Mouse (Mus musculus) gastrocnemius, adult 8-10 months (tissue): ENCODE results near the gene Adgrb2. TPM values are rescaled to one million over a fixed set of nuclear protein-coding genes. Genes with fewer than 3 reads are reported as not detected.
A peak's percentile ranks its signal among the peaks of the same experiment; 100 is the strongest.

Experiments
- DNase-seq, 2 experiments: peaks; one replicate each; pipeline ENCODE4 v3.0.0; 2022; ENCODE audit warnings: low spot score in 2 of 2
- total RNA-seq, 4 experiments: library from RNA; stranded (reverse); gene quantifications; 2 replicates each; pipeline ENCODE4 v1.2.4; 2022

The Adgrb2 gene
- total RNA-seq, 4 experiments from 2014 or later = 0.29 to 2.3 (median 1.1) TPM

- DNase-seq = no peak
These were observed 46.5 kb downstream of the Adgrb2 start for GRCm38 (mm10) chr4:130031146-130031545.

- no peak for DNase-seq
These were observed 48.8 kb downstream of the Adgrb2 start for GRCm38 (mm10) chr4:130033496-130033895.

GRCm38 (mm10) chr4:130036112-130036511 lies 51.4 kb downstream of the Adgrb2 start:
- DNase-seq = no peak

GRCm38 (mm10) chr4:130036573-130037401 lies 52.1 kb downstream of the Adgrb2 start:
- DNase-seq = peak; percentile 44 to 65

GRCm38 (mm10) chr4:130039351-130039750 lies 54.7 kb downstream of the Adgrb2 start:
- no peak for DNase-seq

DNA sequence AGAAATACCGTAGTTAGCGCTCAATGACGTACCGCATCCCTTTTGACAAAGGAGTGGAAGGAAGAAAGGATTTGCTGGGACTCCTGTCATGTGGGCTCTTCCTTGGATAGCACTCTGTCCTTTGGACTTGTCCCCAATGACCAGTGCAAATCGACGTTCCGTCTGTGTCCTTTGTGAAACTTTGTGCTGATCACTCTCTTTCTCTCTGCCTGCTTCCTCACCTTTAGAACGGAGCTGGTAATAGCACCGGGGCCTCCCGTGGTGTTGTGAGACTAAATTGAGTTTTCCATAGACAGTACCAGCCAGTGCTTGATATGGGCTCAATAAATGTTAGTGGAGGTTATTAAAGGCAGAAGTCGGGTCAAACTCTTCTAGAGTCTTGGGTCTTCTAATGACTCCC lies 56.4 kb downstream of the Adgrb2 start:
- DNase-seq = no peak

GRCm38 (mm10) chr4:130044211-130044610 lies 59.5 kb downstream of the Adgrb2 start:
- no peak for DNase-seq

DNA sequence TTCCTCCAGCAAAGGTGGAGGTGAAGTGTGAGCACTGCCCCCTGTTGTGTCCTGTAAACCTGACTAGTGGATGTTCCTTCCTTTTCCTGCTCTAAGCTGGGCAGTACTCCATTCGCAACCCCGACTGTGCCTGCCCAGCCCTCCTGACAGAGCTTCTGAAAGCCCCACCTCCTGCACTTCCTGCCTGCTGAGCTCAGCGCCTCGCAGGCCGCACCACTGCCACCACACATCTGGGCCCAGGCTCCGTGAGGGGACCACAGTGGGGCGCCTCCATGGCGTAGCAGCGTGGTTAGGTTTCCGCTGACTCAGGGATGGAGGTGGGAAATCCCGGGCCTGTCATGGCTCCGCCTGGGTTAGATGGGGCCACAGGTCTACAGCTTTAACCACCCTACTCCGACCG lies 60.9 kb downstream of the Adgrb2 start:
- DNase-seq = peak in 1 of 2 experiments; percentile 24

- DNase-seq = peak; percentile 87 to 91
These were observed 62.9 kb downstream of the Adgrb2 start, which contains the start of gene Col16a1 for GRCm38 (mm10) chr4:130047331-130048202. Gene Col16a1, plus strand, starts transcription at chr4:130047840.

- no peak for DNase-seq
These were observed 63.5 kb downstream of the Adgrb2 start for GRCm38 (mm10) chr4:130048203-130048479.

GRCm38 (mm10) chr4:130050056-130050824 lies 65.6 kb downstream of the Adgrb2 start:
- peak; percentile 62 to 77 for DNase-seq

DNA sequence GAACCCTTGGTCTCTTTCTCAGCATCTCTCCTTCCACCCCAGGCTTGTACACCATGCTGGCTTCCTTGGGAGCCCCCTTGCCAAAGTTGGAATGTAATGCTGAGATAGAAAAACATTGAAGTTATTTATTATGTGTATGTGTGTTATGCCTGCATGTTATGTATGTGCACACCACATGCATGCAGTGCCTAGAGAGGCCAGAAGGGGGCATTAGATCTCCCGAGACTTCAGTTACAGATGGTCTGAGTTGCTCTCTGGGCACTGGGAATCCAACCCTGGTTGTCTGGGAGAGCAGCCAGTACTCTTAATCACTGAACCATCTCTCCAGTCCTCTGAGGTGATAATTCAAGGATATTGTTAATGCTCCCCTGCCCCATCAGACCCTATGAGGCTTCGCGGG lies 67.6 kb downstream of the Adgrb2 start:
- DNase-seq = no peak

DNA sequence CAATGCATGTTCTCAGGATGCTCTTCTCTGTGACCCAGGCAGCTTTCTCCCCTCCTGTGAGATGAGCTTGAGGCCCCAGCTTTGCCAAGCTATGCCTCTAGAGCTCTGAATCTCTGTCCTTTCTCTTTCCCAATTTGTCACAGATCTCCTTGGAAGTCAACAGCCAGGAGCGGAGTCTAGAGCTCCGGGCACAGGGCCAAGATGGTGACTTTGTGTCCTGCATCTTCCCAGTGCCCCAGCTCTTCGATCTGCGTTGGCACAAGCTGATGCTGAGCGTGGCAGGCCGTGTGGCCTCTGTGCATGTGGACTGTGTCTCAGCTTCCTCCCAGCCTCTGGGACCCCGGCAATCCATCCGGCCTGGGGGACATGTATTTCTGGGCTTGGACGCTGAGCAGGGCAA lies 68.4 kb downstream of the Adgrb2 start:
- no peak for DNase-seq

GRCm38 (mm10) chr4:130054727-130055126 lies 70.1 kb downstream of the Adgrb2 start:
- no peak for DNase-seq

DNA sequence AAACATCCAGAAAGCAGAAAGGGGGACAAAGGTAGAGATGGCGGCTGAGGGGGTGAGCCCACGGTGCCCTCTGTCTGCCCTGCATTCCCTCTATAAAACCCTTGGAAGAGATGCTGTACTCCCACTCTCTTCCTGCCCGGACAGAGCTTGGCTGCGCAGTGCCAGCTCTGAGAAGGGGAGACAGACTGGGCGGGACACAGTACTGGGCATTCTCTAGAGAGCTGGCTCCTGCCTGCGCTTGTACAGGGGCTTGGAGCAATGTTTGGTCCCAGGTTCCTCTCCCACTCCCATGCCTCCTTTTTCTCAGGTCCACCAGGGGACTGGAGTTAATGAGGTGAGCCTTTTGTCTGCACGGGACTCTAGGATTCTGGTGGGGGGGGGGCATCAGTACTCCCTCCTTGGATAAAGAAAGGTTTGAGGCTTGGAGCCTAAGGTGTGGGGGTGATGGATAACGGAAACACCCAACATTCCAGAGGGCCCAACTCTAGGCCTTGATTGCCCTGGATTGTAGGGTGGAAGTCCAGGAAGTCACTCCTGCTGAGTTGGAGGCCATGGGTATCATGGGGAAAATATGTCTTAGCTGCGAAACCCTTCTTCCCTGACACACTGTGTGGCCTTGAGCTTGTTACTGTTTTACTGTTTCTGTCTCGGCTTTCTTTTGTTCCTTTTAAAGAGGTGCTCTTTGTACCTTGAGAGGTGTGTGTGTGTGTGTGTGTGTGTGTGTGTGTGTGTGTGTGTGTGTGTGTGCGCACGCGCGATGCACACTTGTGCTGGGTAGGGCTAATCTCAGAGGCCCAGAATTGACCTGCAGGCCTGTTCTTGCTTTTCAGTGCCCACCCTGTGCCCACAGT lies 70.7 kb downstream of the Adgrb2 start:
- DNase-seq = no peak

GRCm38 (mm10) chr4:130056011-130056322 lies 71.3 kb downstream of the Adgrb2 start:
- no peak for DNase-seq

DNA sequence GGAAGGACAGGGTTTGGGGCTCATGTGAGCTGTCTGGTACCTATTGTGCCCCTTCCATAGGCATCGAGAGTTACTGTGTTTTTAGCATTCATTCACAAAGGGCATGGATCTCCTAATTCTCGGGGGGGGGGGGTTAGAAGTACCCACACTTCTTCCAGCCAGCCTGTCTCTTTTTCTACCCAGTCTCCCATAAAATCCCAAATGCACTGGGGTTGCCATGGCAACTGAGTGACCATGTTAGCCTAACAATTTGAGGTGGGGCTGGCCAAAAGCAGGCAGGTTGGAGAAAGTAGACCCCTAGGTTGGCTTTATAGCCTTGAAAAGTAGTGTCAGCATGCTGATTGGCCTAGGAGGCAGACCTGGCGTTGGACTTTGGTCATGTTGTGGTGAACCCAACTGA lies 71.8 kb downstream of the Adgrb2 start:
- no peak for DNase-seq

GRCm38 (mm10) chr4:130060937-130061336 lies 76.3 kb downstream of the Adgrb2 start:
- no peak for DNase-seq

- DNase-seq = no peak
These were observed 78.5 kb downstream of the Adgrb2 start for GRCm38 (mm10) chr4:130063191-130063590.

DNA sequence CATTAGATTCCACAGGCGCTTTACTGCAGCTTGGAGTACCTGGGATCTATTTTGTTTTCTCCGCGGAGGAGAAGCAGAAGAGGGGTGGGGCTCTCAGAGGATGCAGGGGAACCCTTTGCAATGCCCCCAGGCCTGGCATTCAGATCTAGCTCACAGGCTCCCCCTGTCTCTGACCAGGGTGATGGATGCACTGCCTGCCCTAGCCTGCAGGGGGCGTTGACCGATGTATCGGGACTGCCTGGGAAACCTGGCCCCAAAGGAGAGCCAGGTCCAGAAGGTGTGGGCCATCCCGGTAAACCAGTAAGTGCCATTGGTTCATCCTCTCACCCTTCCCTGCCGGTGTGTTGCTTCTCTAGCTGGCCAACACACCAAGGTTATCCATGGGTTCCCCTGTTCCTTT lies 82.1 kb downstream of the Adgrb2 start:
- no peak for DNase-seq

GRCm38 (mm10) chr4:130070523-130070922 lies 85.9 kb downstream of the Adgrb2 start:
- DNase-seq = no peak
